Mouse (Mus musculus) embryonic facial prominence, embryonic 15.5 days (tissue): ENCODE data around the gene Ntm. TPM values are rescaled to one million over a fixed set of nuclear protein-coding genes. Genes with fewer than 3 reads are reported as not detected.

Experiments
- ATAC-seq: fragments of 200-750 bp; cut with Nextera tagmentation; 2 replicates; pipeline ENCODE4 v1.8.0; 2017; ENCODE audit warnings: low read depth, moderate TSS enrichment; ENCODE audit not compliant: insufficient number of reproducible peaks, low FRiP score, low TSS enrichment
- H3K27ac ChIP-seq: fragments of 300-500 bp; sonication (generic); replicated peaks from 2 replicates; pipeline ENCODE4 v1.5.1; 2015; ENCODE audit warnings: mild to moderate bottlenecking, inconsistent platforms
- H3K27me3 ChIP-seq: fragments of 300-500 bp; sonication (generic); 2 replicates; pipeline ENCODE4 v1.6.1; 2015; ENCODE audit warnings: inconsistent platforms
- H3K36me3 ChIP-seq: fragments of 300-500 bp; sonication (generic); 2 replicates; pipeline ENCODE4 v1.6.1; 2015; ENCODE audit warnings: mild to moderate bottlenecking, inconsistent platforms
- H3K4me1 ChIP-seq: fragments of 300-500 bp; sonication (generic); 2 replicates; pipeline ENCODE4 v1.6.1; 2015; ENCODE audit warnings: inconsistent platforms
- H3K4me2 ChIP-seq: fragments of 300-500 bp; sonication (generic); replicated peaks from 2 replicates; pipeline ENCODE4 v1.6.1; 2015; ENCODE audit warnings: mild to moderate bottlenecking, inconsistent platforms
- H3K4me3 ChIP-seq: fragments of 300-500 bp; sonication (generic); replicated peaks from 2 replicates; pipeline ENCODE4 v1.5.1; 2015; ENCODE audit warnings: mild to moderate bottlenecking, inconsistent platforms
- H3K9ac ChIP-seq: fragments of 300-500 bp; sonication (generic); 2 replicates; pipeline ENCODE4 v1.6.1; 2015; ENCODE audit warnings: inconsistent platforms
- H3K9me3 ChIP-seq: fragments of 300-500 bp; sonication (generic); replicated peaks from 2 replicates; pipeline ENCODE4 v1.6.1; 2016; ENCODE audit warnings: inconsistent platforms
- WGBS: fragments of 180-500 bp; shearing (Covaris S2); methylation state at CpG from one replicate; pipeline ENCODE4 v1.1.7; 2015; 5-methylcytosine and 5-hydroxymethylcytosine counted together
- polyA plus RNA-seq: library from polyadenylated mRNA; unstranded; fragments of >200 nt; fragmentation: Nextera tagmentation; extraction: Ambion mirVana; gene quantifications from 2 replicates; pipeline ENCODE4 v1.2.1, GENCODE M21; 2015

The Ntm gene
- polyA plus RNA-seq, 1 experiment from 2014 or later: 23.8 TPM

- ATAC-seq: no peak
- H3K9ac ChIP-seq: no peak overlapping the region
- H3K4me3 ChIP-seq: no peak overlapping the region
- no peaks in the 10 kb centered on the region for H3K36me3 ChIP-seq
- H3K27me3 ChIP-seq: no peaks in the 10 kb centered on the region
- H3K4me1 ChIP-seq: no peaks in the 10 kb centered on the region
- no peak overlapping the region for H3K4me2 ChIP-seq
- no peaks in the 10 kb centered on the region for H3K9me3 ChIP-seq
- WGBS: 47% methylated on average over 3 of the region's 3 CpGs
- no peak overlapping the region for H3K27ac ChIP-seq
Observed at GRCm38 (mm10) chr9:29011476-29011875, 951.5 kb downstream of the Ntm start.

- no peak for ATAC-seq
- no peak overlapping the region for H3K9ac ChIP-seq
- no peaks in the 10 kb centered on the region for H3K4me1 ChIP-seq
- no peak overlapping the region for H3K27ac ChIP-seq
- H3K36me3 ChIP-seq: no peaks in the 10 kb centered on the region
- H3K27me3 ChIP-seq: no peaks in the 10 kb centered on the region
- H3K9me3 ChIP-seq: no peaks in the 10 kb centered on the region
- WGBS: 83% methylated on average over 7 of the region's 7 CpGs
- H3K4me3 ChIP-seq: no peak overlapping the region
- H3K4me2 ChIP-seq: no peak overlapping the region
Observed at GRCm38 (mm10) chr9:29004534-29004933, 958.4 kb downstream of the Ntm start.

- H3K4me2 ChIP-seq: no peak overlapping the region
- no peak overlapping the region for H3K9ac ChIP-seq
- WGBS: 45% methylated on average over 4 of the region's 4 CpGs
- ATAC-seq: no peak
- H3K27ac ChIP-seq: no peak overlapping the region
- no peaks in the 10 kb centered on the region for H3K9me3 ChIP-seq
- H3K4me3 ChIP-seq: no peak overlapping the region
- H3K36me3 ChIP-seq: no peaks in the 10 kb centered on the region
- no peaks in the 10 kb centered on the region for H3K4me1 ChIP-seq
- H3K27me3 ChIP-seq: no peaks in the 10 kb centered on the region
Observed at GRCm38 (mm10) chr9:28999951-29000351, 963.0 kb downstream of the Ntm start.

- ATAC-seq: no peak
- Histone ChIP-seq H3K4me2 (no peak overlapping the region), H3K9me3 (no peaks in the 10 kb centered on the region), H3K4me1 (no peaks in the 10 kb centered on the region), H3K9ac (no peak overlapping the region), H3K27me3 (no peaks in the 10 kb centered on the region), H3K36me3 (no peaks in the 10 kb centered on the region), H3K27ac (no peak overlapping the region), H3K4me3 (no peak overlapping the region)
- 81% methylated on average over 1 of the region's 1 CpGs for WGBS
Observed at GRCm38 (mm10) chr9:28977275-28977674, 985.7 kb downstream of the Ntm start.

- no peaks in the 10 kb centered on the region for H3K27me3 ChIP-seq
- 72% methylated on average over 1 of the region's 1 CpGs for WGBS
- H3K9me3 ChIP-seq: no peaks in the 10 kb centered on the region
- ATAC-seq: no peak
- H3K27ac ChIP-seq: no peak overlapping the region
- H3K9ac ChIP-seq: no peak overlapping the region
- no peak overlapping the region for H3K4me3 ChIP-seq
- no peak overlapping the region for H3K4me2 ChIP-seq
- H3K4me1 ChIP-seq: no peaks in the 10 kb centered on the region
- H3K36me3 ChIP-seq: no peaks in the 10 kb centered on the region
Observed at GRCm38 (mm10) chr9:28969455-28969854, 993.5 kb downstream of the Ntm start.
